Mouse (Mus musculus) urinary bladder, postnatal 14 days (tissue): ENCODE measurements at regions not wholly inside any gene's neighbourhood (a gene's known extent, or its start where the extent isn't known, plus 50 kb on each side); places are given as distances from the start of the nearest gene placed in this dataset.

Experiments
- DNase-seq: peaks from one replicate; pipeline ENCODE4 v3.0.0; 2021; ENCODE audit warnings: low spot score

- no peak for DNase-seq
Measured at GRCm38 (mm10) chr8:34374242-34374641, 262.7 kb upstream of the Gm10131 start.

DNA sequence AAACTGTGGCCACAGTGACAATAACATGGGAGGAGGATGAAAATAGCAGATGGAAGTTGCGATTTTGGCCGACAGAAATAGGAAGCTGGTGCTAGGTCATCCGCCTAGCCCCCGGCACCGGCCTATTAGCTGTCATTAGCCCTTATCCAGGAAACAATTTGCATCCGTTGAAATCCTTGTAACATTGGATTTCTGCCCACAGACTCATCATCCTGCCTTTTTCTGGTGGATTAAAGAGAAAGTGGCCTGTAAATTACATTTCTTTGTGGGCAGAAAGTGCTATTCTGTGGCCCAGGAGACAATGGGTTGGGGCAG lies 261.1 kb upstream of the Gm10131 start:
- no peak for DNase-seq

DNA sequence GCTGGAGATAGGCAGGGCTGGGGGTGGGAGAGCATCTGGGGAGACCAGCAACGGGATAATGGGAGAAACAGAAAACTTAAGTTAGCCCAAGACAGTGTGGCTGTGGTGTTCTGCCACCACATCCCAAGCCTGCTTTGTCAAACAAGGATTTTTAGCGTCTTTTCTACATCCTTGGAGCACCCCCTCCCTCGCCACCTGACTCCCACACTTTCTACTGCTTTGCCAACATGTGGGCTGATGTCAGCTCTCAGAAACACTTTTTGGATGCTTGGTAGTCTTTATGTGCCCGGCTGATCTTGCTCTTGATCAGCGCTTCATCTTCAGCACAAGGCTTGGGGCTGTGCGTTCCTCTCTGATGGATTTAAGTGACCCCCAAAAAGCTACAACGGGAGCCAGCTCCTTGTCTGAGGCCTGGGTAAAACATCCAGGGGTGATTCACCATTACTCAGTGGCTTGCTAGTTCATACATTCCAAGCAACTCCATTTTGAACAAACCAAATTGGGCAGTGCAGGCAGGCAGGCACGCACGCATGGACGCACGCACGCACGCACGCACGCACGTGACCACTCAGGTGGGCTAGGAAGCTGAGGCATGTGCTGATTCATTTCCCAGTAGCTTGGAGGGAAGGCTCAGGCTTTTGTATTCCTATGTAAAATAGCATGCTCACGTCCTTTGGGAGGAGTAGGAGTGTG lies 260.6 kb upstream of the Gm10131 start:
- DNase-seq, result no peak

GRCm38 (mm10) chr8:34371391-34371790 lies 259.9 kb upstream of the Gm10131 start:
- no peak for DNase-seq

DNA sequence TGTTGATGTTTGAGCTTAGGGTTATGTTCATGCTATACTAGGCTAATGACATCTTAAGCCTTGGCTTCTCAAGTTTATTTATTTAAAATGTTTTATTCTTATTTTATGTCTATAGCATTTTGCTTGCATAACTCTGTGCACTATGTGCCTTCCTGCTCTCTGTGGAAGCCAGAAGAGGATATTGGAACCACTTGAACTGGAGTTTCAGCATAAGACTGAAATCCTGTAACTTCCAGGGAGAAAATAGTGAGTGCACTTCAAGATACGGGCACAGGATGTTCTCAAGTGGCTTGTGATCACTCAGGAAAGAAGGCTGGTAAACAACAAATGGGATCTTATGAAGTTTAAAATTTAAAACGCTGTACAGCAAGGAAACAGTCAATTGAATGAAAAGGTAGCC lies 257.0 kb upstream of the Gm10131 start:
- DNase-seq, result no peak

DNA sequence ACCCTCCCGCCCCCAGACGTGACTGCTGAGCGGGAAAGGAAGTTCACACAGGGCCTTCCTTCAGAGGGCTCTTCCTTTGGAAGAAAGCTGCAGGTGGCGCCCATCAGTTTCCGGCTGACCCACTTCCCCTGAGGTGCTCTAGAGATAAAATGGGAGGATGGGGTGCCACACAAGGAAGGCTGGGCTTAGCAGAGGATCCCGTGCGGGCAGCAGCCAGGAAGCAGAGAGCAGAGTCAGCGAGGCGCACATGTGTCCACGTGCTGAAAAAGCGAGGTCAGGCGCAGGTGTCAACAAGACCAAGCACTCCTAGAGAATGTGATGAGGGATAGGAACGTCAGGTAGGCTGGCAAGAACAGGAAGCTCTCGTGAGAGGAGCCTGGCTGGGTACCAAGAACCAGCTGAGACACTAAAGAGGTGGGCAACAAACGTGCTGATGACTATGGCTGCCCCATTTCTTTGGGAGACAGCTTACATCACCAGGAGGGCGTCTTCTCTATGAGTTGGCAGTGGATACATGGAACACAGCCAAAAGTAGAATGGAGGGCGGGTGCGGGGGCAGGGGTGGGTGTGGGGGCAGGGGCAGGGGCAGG lies 253.0 kb upstream of the Gm10131 start:
- no peak for DNase-seq

DNA sequence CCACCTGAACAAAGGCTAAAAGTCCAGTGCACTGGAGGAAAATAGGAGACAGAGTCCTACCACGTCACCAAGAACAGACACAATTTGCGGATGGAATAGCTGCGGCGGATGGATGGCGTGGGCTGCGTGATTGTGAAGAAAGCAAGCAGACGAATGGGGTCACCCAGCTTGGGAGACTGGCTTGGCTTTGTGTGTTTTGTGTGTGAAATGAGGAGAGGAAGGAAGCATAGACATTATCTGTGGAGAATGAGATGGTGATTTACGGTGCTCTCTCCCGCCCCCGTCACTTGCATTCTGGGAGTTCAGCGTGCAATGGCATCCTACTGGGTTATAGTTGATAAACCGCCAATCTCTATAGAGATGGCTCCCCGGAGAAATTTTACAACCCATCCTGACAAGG lies 252.1 kb upstream of the Gm10131 start:
- DNase-seq, result no peak

GRCm38 (mm10) chr8:34363131-34363530 lies 251.6 kb upstream of the Gm10131 start:
- no peak for DNase-seq

GRCm38 (mm10) chr8:34361377-34361776 lies 249.8 kb upstream of the Gm10131 start:
- DNase-seq, result no peak

- DNase-seq, result no peak
Measured at GRCm38 (mm10) chr8:34359776-34360175, 248.2 kb upstream of the Gm10131 start.

GRCm38 (mm10) chr8:34355059-34355458 lies 243.5 kb upstream of the Gm10131 start:
- DNase-seq, result no peak

DNA sequence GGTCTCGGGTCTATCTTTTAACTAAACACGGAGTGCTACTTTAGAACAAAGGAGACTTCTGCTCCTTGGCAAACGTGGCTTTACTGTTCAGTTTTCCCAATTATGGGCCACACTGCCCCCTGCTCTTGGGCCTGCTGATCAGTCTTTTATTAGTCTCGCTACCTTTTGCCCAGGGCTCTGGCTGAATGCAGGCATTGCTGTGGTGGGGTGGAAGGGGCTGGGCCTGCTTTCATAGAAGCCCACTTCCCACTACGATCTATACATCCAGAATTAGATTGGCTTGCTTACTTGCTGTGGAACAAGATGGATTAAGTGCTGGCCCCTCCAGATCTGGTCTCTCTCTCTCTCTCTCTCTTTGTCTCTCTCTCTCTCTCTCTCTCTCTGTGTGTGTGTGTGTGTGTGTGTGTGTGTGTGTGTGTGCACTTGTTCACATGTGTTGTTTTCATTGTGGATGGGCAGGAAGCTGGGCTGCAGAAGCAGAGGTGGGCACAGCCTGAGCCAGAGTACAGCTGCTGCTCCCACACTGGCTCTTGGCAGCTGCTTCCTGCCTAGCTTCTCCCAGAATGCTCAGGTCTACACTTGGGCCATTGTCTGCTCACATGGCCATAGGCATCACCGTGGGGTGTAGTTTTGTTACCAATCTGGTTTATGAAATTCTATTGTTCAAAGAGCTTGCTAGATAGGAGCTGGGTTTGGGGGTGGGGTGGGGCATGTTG lies 241.8 kb upstream of the Gm10131 start:
- DNase-seq, result no peak

DNA sequence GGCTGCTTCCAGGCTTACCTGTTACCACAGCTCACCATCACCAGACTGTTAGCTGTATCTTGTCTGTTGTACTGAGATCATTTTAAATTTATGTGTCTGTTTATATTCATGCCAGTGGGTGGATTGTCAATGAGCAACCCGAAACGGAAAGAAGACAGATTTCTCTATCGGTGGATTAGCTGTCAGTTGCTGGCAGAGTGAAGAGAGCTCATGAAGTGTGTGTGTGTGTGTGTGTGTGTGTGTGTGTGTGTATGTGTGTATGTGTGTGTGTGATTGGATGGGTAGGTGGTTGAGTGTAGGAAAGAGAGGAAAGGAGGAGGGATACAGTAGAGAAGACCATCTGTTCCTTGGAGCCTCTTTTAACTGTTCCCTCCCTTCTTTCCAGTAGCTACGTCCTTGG lies 223.3 kb upstream of the Gm10131 start:
- DNase-seq, result no peak

DNA sequence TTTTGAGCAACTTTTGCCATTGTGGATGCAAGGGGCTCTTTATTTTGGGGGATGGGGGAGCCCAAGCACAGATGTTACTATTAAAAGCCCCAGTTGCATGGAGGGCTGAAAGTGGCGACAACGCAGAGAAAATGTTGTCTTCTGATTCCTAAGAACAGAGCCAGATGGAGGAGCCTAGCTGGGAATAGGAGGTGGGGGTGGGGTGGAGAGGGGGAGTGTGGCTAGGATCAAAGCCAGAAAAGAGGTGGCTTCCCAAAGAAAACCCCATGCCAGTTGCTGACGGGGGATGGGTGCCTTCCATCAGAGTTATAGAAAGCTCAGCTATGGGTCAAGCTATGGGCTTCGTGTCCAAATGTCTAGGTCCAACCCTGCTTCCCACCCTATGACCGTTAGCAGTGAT lies 220.1 kb upstream of the Gm10131 start:
- DNase-seq, result no peak

DNA sequence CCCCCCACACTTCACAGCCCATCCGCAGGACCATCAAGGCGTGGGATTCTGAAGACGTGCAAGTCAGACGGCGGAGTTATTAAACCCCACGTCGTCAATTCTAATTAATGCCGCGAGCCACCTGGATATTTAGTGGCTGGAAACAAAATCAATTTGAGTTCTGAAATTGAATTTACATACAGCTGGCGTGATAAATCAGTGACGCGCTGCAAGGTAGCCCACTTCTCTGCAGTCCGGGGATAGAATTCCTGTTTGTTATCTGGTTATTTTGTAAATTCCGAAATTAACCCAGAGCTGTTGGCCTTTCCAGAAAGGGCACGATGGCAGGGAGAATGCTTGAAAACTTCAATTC lies 215.1 kb upstream of the Gm10131 start:
- DNase-seq, result no peak

- no peak for DNase-seq
Measured at GRCm38 (mm10) chr8:34325841-34326613, 214.5 kb upstream of the Gm10131 start.

- DNase-seq, result no peak
Measured at GRCm38 (mm10) chr8:34320158-34320587, 208.6 kb upstream of the Gm10131 start.

DNA sequence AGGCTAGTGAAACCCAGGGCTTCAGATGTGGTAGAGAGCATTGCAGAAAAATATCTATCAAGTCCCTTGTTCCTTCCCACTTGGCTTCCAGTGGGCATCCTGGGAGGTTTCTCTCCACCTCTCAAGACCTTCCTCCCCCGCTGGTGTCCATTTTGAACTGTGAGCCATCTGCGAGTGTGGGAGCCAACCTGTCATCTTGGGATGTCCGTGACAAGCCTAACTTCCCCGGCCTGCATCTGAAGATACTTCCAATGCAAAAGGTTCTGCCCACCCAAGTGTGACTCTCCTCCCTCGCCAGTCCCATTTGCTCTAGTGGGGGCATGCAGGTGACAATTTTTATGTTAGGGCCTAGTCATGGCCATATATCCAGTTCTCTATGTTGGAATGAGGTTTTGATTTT lies 208.2 kb upstream of the Gm10131 start:
- no peak for DNase-seq

GRCm38 (mm10) chr8:34315233-34315632 lies 203.7 kb upstream of the Gm10131 start:
- no peak for DNase-seq

DNA sequence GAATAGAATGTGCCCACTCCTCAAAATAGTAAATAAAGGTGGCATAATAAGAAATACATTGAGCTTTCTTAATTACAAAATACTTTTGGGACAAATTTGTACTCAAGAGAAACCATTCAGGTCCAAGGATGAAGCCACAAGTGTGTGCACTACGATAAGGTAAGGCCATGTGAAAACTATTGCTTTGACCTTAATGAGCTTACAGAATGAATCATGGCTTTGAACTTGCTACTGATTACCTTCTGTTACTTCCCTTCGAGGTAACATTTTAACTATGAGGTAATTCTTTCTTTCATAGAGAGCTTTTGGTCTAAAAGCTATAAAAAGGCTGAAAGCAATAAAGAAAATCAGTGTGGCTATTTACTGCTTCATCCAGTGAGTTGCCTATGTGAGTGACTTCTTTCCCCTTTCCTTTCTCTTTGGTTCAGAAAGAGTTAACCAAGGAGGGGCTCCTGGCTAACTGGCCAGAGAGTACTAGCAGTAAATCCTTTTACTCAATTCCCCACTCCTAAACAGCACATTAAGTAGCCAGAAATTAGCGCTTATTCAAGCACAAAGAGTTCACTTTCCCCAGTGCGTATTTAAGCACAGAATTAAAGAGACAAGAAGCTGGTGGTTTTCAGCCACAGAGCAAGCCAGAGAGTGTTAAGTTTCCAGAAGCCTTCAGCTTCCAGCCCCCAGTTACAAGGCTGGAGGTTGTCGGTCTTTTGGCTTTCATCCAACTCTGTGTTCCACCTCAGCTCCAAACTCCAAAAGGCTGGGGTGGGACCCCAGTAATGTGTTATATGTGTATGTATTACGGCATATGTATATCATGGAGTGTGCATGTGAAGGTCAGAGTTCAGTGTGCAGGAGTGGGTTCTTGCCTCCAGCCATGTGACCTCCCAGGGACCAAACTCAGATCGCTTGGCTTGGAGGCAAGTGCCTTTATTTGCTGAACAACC lies 194.3 kb upstream of the Gm10131 start:
- no peak for DNase-seq

GRCm38 (mm10) chr8:34303815-34304214 lies 192.3 kb upstream of the Gm10131 start:
- DNase-seq, result no peak
